Mouse (Mus musculus) lung, embryonic 15.5 days (tissue): ENCODE measurements around the gene Olfr342. TPM values are rescaled to one million over a fixed set of nuclear protein-coding genes. Genes with fewer than 3 reads are reported as not detected.

Experiments
- ATAC-seq: fragments of 200-750 bp; cut with Nextera tagmentation; 2 replicates; pipeline ENCODE4 v1.8.0; 2017; ENCODE audit warnings: moderate number of reproducible peaks, borderline replicate concordance; ENCODE audit not compliant: low FRiP score, low TSS enrichment; ENCODE audit errors: extremely low read depth
- H3K27ac ChIP-seq: fragments of 300-500 bp; sonication (generic); 2 replicates; pipeline ENCODE4 v1.5.1; 2015; ENCODE audit warnings: moderate library complexity, mild to moderate bottlenecking, inconsistent platforms
- H3K27me3 ChIP-seq: fragments of 300-500 bp; sonication (generic); 2 replicates; pipeline ENCODE4 v1.6.1; 2015; ENCODE audit warnings: inconsistent platforms
- H3K36me3 ChIP-seq: fragments of 300-500 bp; sonication (generic); 2 replicates; pipeline ENCODE4 v1.6.1; 2015; ENCODE audit warnings: inconsistent platforms
- H3K4me1 ChIP-seq: fragments of 300-500 bp; sonication (generic); 2 replicates; pipeline ENCODE4 v1.6.1; 2015; ENCODE audit warnings: inconsistent platforms
- H3K4me2 ChIP-seq: fragments of 300-500 bp; sonication (generic); 2 replicates; pipeline ENCODE4 v1.6.1; 2015; ENCODE audit warnings: inconsistent platforms, mild to moderate bottlenecking, moderate library complexity
- H3K4me3 ChIP-seq: fragments of 300-500 bp; sonication (generic); 2 replicates; pipeline ENCODE4 v1.5.1; 2015; ENCODE audit warnings: mild to moderate bottlenecking, inconsistent platforms
- H3K9ac ChIP-seq: fragments of 300-500 bp; sonication (generic); 2 replicates; pipeline ENCODE4 v1.6.1; 2015; ENCODE audit warnings: inconsistent platforms
- H3K9me3 ChIP-seq: fragments of 300-500 bp; sonication (generic); 2 replicates; pipeline ENCODE4 v1.6.1; 2016; ENCODE audit warnings: inconsistent platforms
- WGBS: fragments of 180-500 bp; shearing (Covaris S2); methylation state at CpG from one replicate; pipeline ENCODE4 v1.1.7; 2015; 5-methylcytosine and 5-hydroxymethylcytosine counted together
- polyA plus RNA-seq: library from polyadenylated mRNA; unstranded; fragments of >200 nt; fragmentation: Nextera tagmentation; extraction: Ambion mirVana; gene quantifications from 2 replicates; pipeline ENCODE4 v1.2.1, GENCODE M21; 2015

The Olfr342 gene
- polyA plus RNA-seq: not detected in 2 replicates

DNA sequence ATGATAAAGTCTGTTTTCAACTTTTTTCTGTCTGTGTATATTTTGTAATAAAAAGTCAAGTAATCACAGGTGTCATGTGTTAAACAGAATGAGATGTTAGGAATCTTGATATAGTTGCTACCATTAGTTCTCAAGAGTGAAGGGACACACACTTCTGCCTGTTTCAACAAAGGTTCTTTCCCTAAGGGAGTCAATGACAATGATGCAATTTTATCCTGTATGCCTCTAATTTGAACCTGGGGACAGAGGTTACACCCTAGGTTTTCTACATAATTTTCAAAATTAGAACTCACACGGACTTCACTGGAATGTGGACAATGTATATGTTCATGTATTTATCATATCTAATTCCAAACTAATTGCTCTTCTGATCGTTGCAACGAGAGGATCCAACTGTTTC, at the start of gene Olfr342:
Gene Olfr342 (plus strand): TSS at position 301 of the 400 bp plus-strand sequence.
- ATAC-seq: no peak
- Histone ChIP-seq H3K36me3 (no peaks in the 10 kb centered on the region), H3K4me2 (no peak within 1 kb of the TSS), H3K9me3 (no peaks in the 10 kb centered on the region), H3K27me3 (no peaks in the 10 kb centered on the region), H3K9ac (no peak within 1 kb of the TSS), H3K27ac (no peak within 1 kb of the TSS), H3K4me3 (no peak within 1 kb of the TSS), H3K4me1 (no peaks in the 10 kb centered on the region)
- WGBS: 64% methylated on average over 3 of the region's 3 CpGs

DNA sequence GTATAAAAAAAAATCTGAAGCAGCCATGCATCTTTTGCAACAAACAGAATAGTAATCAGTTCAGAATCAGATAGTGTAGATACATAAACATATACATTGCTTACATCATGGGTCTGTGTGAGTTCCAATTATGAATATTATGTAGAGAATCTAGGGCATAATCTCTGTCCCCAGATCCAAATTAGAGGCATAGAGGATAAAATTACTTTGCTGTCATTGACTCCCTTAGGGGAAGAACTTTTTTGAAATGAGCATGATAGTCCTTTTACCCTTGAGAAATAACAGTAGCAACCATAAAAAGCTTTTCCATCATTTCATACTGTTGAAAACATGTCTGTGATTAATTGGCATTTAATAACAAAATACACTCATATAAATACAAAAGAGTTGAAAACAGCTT, 42.4 kb upstream of the Olfr342 start, which contains the start of gene Olfr341:
Gene Olfr341 (minus strand): TSS at position 101 of the 400 bp plus-strand sequence.
- H3K27me3 ChIP-seq: no peaks in the 10 kb centered on the region
- no peaks in the 10 kb centered on the region for H3K36me3 ChIP-seq
- H3K27ac ChIP-seq: no peak within 1 kb of the TSS
- no peaks in the 10 kb centered on the region for H3K9me3 ChIP-seq
- ATAC-seq: no peak
- H3K4me1 ChIP-seq: no peaks in the 10 kb centered on the region
- no peak within 1 kb of the TSS for H3K4me3 ChIP-seq
- H3K9ac ChIP-seq: no peak within 1 kb of the TSS
- no peak within 1 kb of the TSS for H3K4me2 ChIP-seq

DNA sequence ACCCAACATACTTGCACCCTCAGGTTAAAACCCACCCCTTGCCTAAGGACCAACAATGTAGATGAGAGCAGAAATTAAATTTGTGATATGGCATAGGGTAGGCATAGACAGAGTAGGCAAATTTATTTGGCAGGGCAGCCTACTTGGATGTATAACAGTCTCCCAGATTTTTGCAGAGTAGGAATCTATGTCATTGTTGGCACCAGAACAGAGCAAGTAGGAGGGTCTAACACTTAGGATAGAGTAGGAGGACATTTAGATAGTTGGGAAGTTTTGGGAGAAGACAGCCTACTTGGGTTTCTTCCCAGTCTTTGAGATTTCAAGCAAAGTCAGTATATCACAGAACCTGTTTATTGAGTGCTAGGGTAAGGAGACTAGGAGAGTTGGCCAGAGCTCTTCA, 40.4 kb downstream of the Olfr342 start:
- ATAC-seq: peak; percentile 86
- no peak overlapping the region for H3K4me3 ChIP-seq
- no peaks in the 10 kb centered on the region for H3K36me3 ChIP-seq
- H3K9ac ChIP-seq: no peak overlapping the region
- no peak overlapping the region for H3K4me2 ChIP-seq
- H3K9me3 ChIP-seq: no peaks in the 10 kb centered on the region
- no peaks in the 10 kb centered on the region for H3K27me3 ChIP-seq
- no peak overlapping the region for H3K27ac ChIP-seq
- H3K4me1 ChIP-seq: no peaks in the 10 kb centered on the region

DNA sequence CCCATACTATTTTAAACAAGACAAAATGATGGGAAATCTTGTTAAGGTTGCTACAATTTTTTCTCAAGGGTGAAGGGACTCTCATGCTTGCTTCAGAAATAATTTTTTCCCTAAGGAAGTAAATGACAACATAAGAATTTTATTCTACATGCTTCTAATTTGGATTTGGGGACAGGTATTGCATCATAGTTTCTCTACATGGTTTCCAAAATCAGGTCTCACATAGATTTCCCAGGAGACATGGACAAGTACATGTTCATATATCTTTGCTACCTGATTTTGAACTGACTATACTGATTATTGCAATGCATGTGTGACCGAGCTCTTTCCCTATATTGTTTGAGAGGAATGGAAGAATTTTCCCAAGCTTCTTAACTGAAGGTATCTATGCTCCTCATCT, 41.6 kb downstream of the Olfr342 start, which contains the start of gene Olfr344:
Gene Olfr344 (plus strand): TSS at position 301 of the 400 bp plus-strand sequence.
- H3K27ac ChIP-seq: no peak within 1 kb of the TSS
- WGBS: 82% methylated on average over 1 of the region's 1 CpGs
- H3K4me1 ChIP-seq: no peaks in the 10 kb centered on the region
- H3K4me3 ChIP-seq: no peak within 1 kb of the TSS
- no peak within 1 kb of the TSS for H3K4me2 ChIP-seq
- H3K36me3 ChIP-seq: no peaks in the 10 kb centered on the region
- no peaks in the 10 kb centered on the region for H3K27me3 ChIP-seq
- H3K9me3 ChIP-seq: no peaks in the 10 kb centered on the region
- no peak within 1 kb of the TSS for H3K9ac ChIP-seq
- ATAC-seq: no peak

DNA sequence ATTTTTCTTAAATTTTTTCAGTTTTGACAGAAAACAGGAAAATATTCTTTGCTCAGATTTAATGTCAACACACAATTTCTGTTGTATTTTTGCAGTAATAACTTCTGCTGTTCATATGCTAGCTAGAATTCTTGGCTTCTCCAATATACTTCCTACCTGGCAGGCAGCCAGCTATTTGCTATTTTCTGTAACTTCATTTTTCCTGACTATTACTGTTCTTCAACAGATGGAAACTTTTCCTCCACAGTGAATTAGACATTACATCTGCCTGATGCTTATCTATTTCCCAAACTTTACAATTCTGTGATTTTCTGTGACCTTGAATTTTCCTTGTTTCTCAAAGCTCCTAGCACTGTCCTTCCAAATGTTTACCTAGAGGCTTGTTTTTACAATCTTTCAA, 42.2 kb downstream of the Olfr342 start:
- ATAC-seq: no peak
- Histone ChIP-seq H3K9ac (no peak overlapping the region), H3K27ac (no peak overlapping the region), H3K4me1 (no peaks in the 10 kb centered on the region), H3K4me3 (no peak overlapping the region), H3K36me3 (no peaks in the 10 kb centered on the region), H3K9me3 (no peaks in the 10 kb centered on the region), H3K4me2 (no peak overlapping the region), H3K27me3 (no peaks in the 10 kb centered on the region)

DNA sequence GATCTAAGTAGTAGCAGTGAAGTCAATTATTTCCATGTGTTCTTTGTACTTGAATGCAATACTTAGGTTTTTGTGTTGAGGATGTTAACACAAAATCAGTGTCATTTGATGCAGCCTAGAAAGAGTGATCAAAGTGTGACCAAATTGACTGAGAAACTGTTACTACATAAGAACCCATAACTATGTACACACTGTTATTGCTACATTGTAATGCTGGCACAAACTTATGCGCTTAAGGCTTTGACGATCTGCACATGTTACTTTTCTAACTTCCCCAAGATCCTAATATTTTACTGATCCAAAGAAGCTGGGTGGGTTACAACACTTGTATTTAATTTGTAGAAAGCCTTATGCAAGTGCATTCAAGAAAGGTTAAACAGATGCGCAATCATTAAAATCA, 43.0 kb downstream of the Olfr342 start:
- no peaks in the 10 kb centered on the region for H3K36me3 ChIP-seq
- H3K27ac ChIP-seq: no peak overlapping the region
- no peak for ATAC-seq
- H3K4me3 ChIP-seq: no peak overlapping the region
- H3K27me3 ChIP-seq: no peaks in the 10 kb centered on the region
- no peak overlapping the region for H3K9ac ChIP-seq
- no peak overlapping the region for H3K4me2 ChIP-seq
- H3K4me1 ChIP-seq: no peaks in the 10 kb centered on the region
- H3K9me3 ChIP-seq: no peaks in the 10 kb centered on the region
- 90% methylated on average over 3 of the region's 3 CpGs for WGBS

Other genes starting within 250 kb of the Olfr342 start
- gene Olfr338, start 151.5 kb upstream of the Olfr342 start, polyA plus RNA-seq: not detected in 2 replicates
- gene Olfr339, start 106.1 kb upstream of the Olfr342 start, polyA plus RNA-seq: not detected in 2 replicates
- gene Olfr340, start 72.4 kb upstream of the Olfr342 start, polyA plus RNA-seq: not detected in 2 replicates
- gene Olfr341, start 42.5 kb upstream of the Olfr342 start, polyA plus RNA-seq: not detected in 2 replicates
- not detected in 2 replicates for gene Olfr344, start 41.7 kb downstream of the Olfr342 start, polyA plus RNA-seq
- not detected in 2 replicates for gene Olfr345, start 115.0 kb downstream of the Olfr342 start, polyA plus RNA-seq
- not detected in 2 replicates for gene Olfr346, start 160.8 kb downstream of the Olfr342 start, polyA plus RNA-seq
- not detected in 2 replicates for gene Olfr347, start 206.9 kb downstream of the Olfr342 start, polyA plus RNA-seq